Mouse (Mus musculus) liver, postnatal 0 days (tissue): Measurements from ENCODE around the gene Unc13c.

Experiments
- CTCF ChIP-seq: sonication (generic); IDR thresholded peaks from 2 replicates; pipeline ENCODE4 v1.5.1; 2016; ENCODE audit warnings: antibody characterized with exemption, low read depth
- EP300 ChIP-seq: IDR thresholded peaks from 2 replicates; pipeline ENCODE4 v1.6.1; 2016; ENCODE audit warnings: antibody characterized with exemption, low read depth, mild to moderate bottlenecking

DNA sequence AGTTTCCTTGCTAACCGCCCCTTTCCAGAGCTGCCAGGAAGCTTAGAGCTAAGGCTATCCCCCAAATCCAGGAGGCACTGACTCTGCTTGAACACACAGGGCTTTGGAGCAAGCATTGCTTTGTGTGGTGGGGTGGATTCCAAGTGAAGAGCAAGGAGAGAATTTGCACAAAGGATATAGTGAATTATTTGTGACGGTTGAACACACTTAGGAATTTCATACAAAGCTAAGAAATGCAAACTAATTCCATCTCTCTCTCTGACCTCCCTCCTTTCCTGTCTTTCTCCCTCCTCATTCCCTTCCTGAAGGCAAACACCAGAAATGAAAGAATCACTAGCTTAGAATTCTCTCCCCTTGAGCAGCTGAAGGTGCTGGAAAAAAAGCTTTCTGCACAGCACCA lies 271.7 kb downstream of the Unc13c start:
- no peak for TF ChIP-seq CTCF
- no peak for TF ChIP-seq EP300
